Mouse (Mus musculus): Measurements from ENCODE around the gene C2cd5. TPM values are rescaled to one million over a fixed set of nuclear protein-coding genes. Genes with fewer than 3 reads are reported as not detected.

Gene C2cd5
- polyA plus RNA-seq, 1 experiment from 2014 or later: 35.9 TPM

GRCm38 (mm10) chr6:143041578-143041977 is 58.4 kb downstream of the C2cd5 start:
- Histone ChIP-seq H3K9ac (no peak overlapping the region), H3K27ac (no peak overlapping the region), H3K9me3 (no peaks in the 10 kb centered on the region), H3K4me3 (no peak overlapping the region), H3K27me3 (no peaks in the 10 kb centered on the region), H3K4me1 (no peaks in the 10 kb centered on the region), H3K4me2 (replicated peaks) (no peak overlapping the region), H3K36me3 (peaks cover 36% of the 10 kb centered on the region)
- no peak for ATAC-seq (ENCODE audit: insufficient number of reproducible peaks, insufficient read depth, low FRiP score, low TSS enrichment)
- WGBS: 83% methylated on average over 6 of the region's 6 CpGs

- peaks cover 56% of the 10 kb centered on the region for H3K36me3 ChIP-seq
- ATAC-seq (ENCODE audit: insufficient number of reproducible peaks, insufficient read depth, low FRiP score, low TSS enrichment): no peak
- H3K4me2 ChIP-seq (replicated peaks): no peak overlapping the region
- WGBS: 67% methylated on average over 4 of the region's 4 CpGs
- no peaks in the 10 kb centered on the region for H3K9me3 ChIP-seq
- H3K9ac ChIP-seq: no peak overlapping the region
- no peaks in the 10 kb centered on the region for H3K27me3 ChIP-seq
- no peak overlapping the region for H3K4me3 ChIP-seq
- no peak overlapping the region for H3K27ac ChIP-seq
- no peaks in the 10 kb centered on the region for H3K4me1 ChIP-seq
Observed at GRCm38 (mm10) chr6:143035261-143035660, 64.7 kb downstream of the C2cd5 start.

- H3K27ac ChIP-seq: no peak overlapping the region
- 91% methylated on average over 2 of the region's 2 CpGs for WGBS
- H3K4me1 ChIP-seq: no peaks in the 10 kb centered on the region
- H3K9me3 ChIP-seq: no peaks in the 10 kb centered on the region
- H3K4me2 ChIP-seq (replicated peaks): no peak overlapping the region
- peaks cover 58% of the 10 kb centered on the region for H3K36me3 ChIP-seq
- ATAC-seq (ENCODE audit: insufficient number of reproducible peaks, insufficient read depth, low FRiP score, low TSS enrichment): no peak
- no peak overlapping the region for H3K9ac ChIP-seq
- H3K4me3 ChIP-seq: no peak overlapping the region
- H3K27me3 ChIP-seq: no peaks in the 10 kb centered on the region
Observed at GRCm38 (mm10) chr6:143034503-143034902, 65.4 kb downstream of the C2cd5 start.

- Histone ChIP-seq H3K9me3 (no peaks in the 10 kb centered on the region), H3K4me2 (replicated peaks) (no peak overlapping the region), H3K36me3 (peaks cover 58% of the 10 kb centered on the region), H3K27me3 (no peaks in the 10 kb centered on the region), H3K4me1 (no peaks in the 10 kb centered on the region), H3K4me3 (no peak overlapping the region), H3K27ac (no peak overlapping the region), H3K9ac (no peak overlapping the region)
- WGBS: 92% methylated on average over 5 of the region's 5 CpGs
- ATAC-seq (ENCODE audit: insufficient number of reproducible peaks, insufficient read depth, low FRiP score, low TSS enrichment): no peak
Observed at GRCm38 (mm10) chr6:143030521-143030920, 69.4 kb downstream of the C2cd5 start.

- Histone ChIP-seq H3K27me3 (no peaks in the 10 kb centered on the region), H3K4me1 (no peaks in the 10 kb centered on the region), H3K4me2 (replicated peaks) (no peak overlapping the region), H3K36me3 (peaks cover 44% of the 10 kb centered on the region), H3K9me3 (no peaks in the 10 kb centered on the region), H3K27ac (no peak overlapping the region), H3K9ac (no peak overlapping the region), H3K4me3 (no peak overlapping the region)
- no peak for ATAC-seq (ENCODE audit: insufficient number of reproducible peaks, insufficient read depth, low FRiP score, low TSS enrichment)
- 84% methylated on average over 4 of the region's 4 CpGs for WGBS
Observed at GRCm38 (mm10) chr6:143027896-143028295, 72.0 kb downstream of the C2cd5 start.

GRCm38 (mm10) chr6:143027402-143027801 is 72.5 kb downstream of the C2cd5 start:
- Histone ChIP-seq H3K4me2 (replicated peaks) (no peak overlapping the region), H3K9me3 (no peaks in the 10 kb centered on the region), H3K27ac (no peak overlapping the region), H3K4me3 (no peak overlapping the region), H3K36me3 (peaks cover 39% of the 10 kb centered on the region), H3K27me3 (no peaks in the 10 kb centered on the region), H3K9ac (no peak overlapping the region), H3K4me1 (no peaks in the 10 kb centered on the region)
- no peak for ATAC-seq (ENCODE audit: insufficient number of reproducible peaks, insufficient read depth, low FRiP score, low TSS enrichment)
- 80% methylated on average over 10 of the region's 10 CpGs for WGBS

- H3K4me1 ChIP-seq: no peaks in the 10 kb centered on the region
- WGBS: 86% methylated on average over 6 of the region's 6 CpGs
- H3K9me3 ChIP-seq: no peaks in the 10 kb centered on the region
- no peaks in the 10 kb centered on the region for H3K27me3 ChIP-seq
- H3K9ac ChIP-seq: no peak overlapping the region
- no peak overlapping the region for H3K4me3 ChIP-seq
- no peak for ATAC-seq (ENCODE audit: insufficient number of reproducible peaks, insufficient read depth, low FRiP score, low TSS enrichment)
- H3K4me2 ChIP-seq (replicated peaks): no peak overlapping the region
- no peak overlapping the region for H3K27ac ChIP-seq
- peaks cover 14% of the 10 kb centered on the region; the same call in 1 of the 2 replicates for H3K36me3 ChIP-seq
Observed at GRCm38 (mm10) chr6:143023691-143024090, 76.2 kb downstream of the C2cd5 start.

- WGBS: 85% methylated on average over 8 of the region's 8 CpGs
- no peak overlapping the region for H3K9ac ChIP-seq
- H3K27ac ChIP-seq: no peak overlapping the region
- H3K4me2 ChIP-seq (replicated peaks): no peak overlapping the region
- no peaks in the 10 kb centered on the region for H3K4me1 ChIP-seq
- peaks cover 9% of the 10 kb centered on the region for H3K36me3 ChIP-seq
- H3K9me3 ChIP-seq: no peaks in the 10 kb centered on the region
- H3K27me3 ChIP-seq: no peaks in the 10 kb centered on the region
- no peak for ATAC-seq (ENCODE audit: insufficient number of reproducible peaks, insufficient read depth, low FRiP score, low TSS enrichment)
- no peak overlapping the region for H3K4me3 ChIP-seq
Observed at GRCm38 (mm10) chr6:143021756-143022155, 78.2 kb downstream of the C2cd5 start.

GRCm38 (mm10) chr6:143020647-143021046 is 79.3 kb downstream of the C2cd5 start:
- no peak overlapping the region for H3K4me2 ChIP-seq (replicated peaks)
- no peaks in the 10 kb centered on the region for H3K9me3 ChIP-seq
- H3K9ac ChIP-seq: no peak overlapping the region
- ATAC-seq (ENCODE audit: insufficient number of reproducible peaks, insufficient read depth, low FRiP score, low TSS enrichment): no peak
- H3K36me3 ChIP-seq: peaks cover 13% of the 10 kb centered on the region
- no peak overlapping the region for H3K27ac ChIP-seq
- H3K27me3 ChIP-seq: no peaks in the 10 kb centered on the region
- 67% methylated on average over 5 of the region's 5 CpGs for WGBS
- H3K4me3 ChIP-seq: no peak overlapping the region
- no peaks in the 10 kb centered on the region for H3K4me1 ChIP-seq

GRCm38 (mm10) chr6:143020146-143020545 is 79.8 kb downstream of the C2cd5 start:
- H3K9me3 ChIP-seq: no peaks in the 10 kb centered on the region
- H3K9ac ChIP-seq: no peak overlapping the region
- H3K4me1 ChIP-seq: no peaks in the 10 kb centered on the region
- no peak for ATAC-seq (ENCODE audit: insufficient number of reproducible peaks, insufficient read depth, low FRiP score, low TSS enrichment)
- 92% methylated on average over 4 of the region's 4 CpGs for WGBS
- no peaks in the 10 kb centered on the region for H3K27me3 ChIP-seq
- no peak overlapping the region for H3K27ac ChIP-seq
- H3K36me3 ChIP-seq: peaks cover 13% of the 10 kb centered on the region
- H3K4me2 ChIP-seq (replicated peaks): no peak overlapping the region
- H3K4me3 ChIP-seq: no peak overlapping the region

GRCm38 (mm10) chr6:143012513-143013215 is 87.3 kb downstream of the C2cd5 start:
- H3K27ac ChIP-seq: no peak overlapping the region
- H3K27me3 ChIP-seq: no peaks in the 10 kb centered on the region
- ATAC-seq (ENCODE audit: insufficient number of reproducible peaks, insufficient read depth, low FRiP score, low TSS enrichment): no peak
- no peaks in the 10 kb centered on the region for H3K9me3 ChIP-seq
- H3K36me3 ChIP-seq: peaks cover 32% of the 10 kb centered on the region
- H3K4me1 ChIP-seq: no peaks in the 10 kb centered on the region
- H3K4me2 ChIP-seq (replicated peaks): no peak overlapping the region
- no peak overlapping the region for H3K9ac ChIP-seq
- 95% methylated on average over 15 of the region's 15 CpGs for WGBS
- no peak overlapping the region for H3K4me3 ChIP-seq

- 84% methylated on average over 5 of the region's 5 CpGs for WGBS
- no peak for ATAC-seq (ENCODE audit: insufficient number of reproducible peaks, insufficient read depth, low FRiP score, low TSS enrichment)
- peaks cover 24% of the 10 kb centered on the region for H3K36me3 ChIP-seq
Observed at GRCm38 (mm10) chr6:143008865-143009264, 91.1 kb downstream of the C2cd5 start.

More at GRCm38 (mm10) chr6:143008865-143009264, 91.1 kb downstream of the C2cd5 start:
- no peak overlapping the region for H3K4me2 ChIP-seq (replicated peaks)
- H3K4me1 ChIP-seq: no peaks in the 10 kb centered on the region
- H3K4me3 ChIP-seq: no peak overlapping the region
- H3K27ac ChIP-seq: no peak overlapping the region
- H3K9ac ChIP-seq: no peak overlapping the region
- H3K27me3 ChIP-seq: no peaks in the 10 kb centered on the region
- no peaks in the 10 kb centered on the region for H3K9me3 ChIP-seq
